Mouse (Mus musculus) frontal cortex, adult (tissue): ENCODE data around the gene Tepsin.

Source experiments
- ATAC-seq: cut with Nextera tagmentation; 2 replicates; pipeline ENCODE4 v1.9.2; 2017; ENCODE audit warnings: mild to moderate bottlenecking, moderate library complexity, mixed read lengths; ENCODE audit not compliant: low TSS enrichment

Tepsin gene

GRCm38 (mm10) chr11:120098588-120099511 lies at the start of gene Tepsin, which contains the start of gene Ndufaf8:
TSS of gene Tepsin (minus strand) at chr11:120098731.
TSS of gene Ndufaf8 (plus strand) at chr11:120098928.
- ATAC-seq, result peak; percentile 96

GRCm38 (mm10) chr11:120143708-120144497 lies 45.4 kb upstream of the Tepsin start:
- ATAC-seq, result no peak

GRCm38 (mm10) chr11:120142601-120143051 lies 44.1 kb upstream of the Tepsin start:
- ATAC-seq, result no peak

GRCm38 (mm10) chr11:120140255-120140654 lies 41.7 kb upstream of the Tepsin start:
- no peak for ATAC-seq

GRCm38 (mm10) chr11:120139309-120139731 lies 40.8 kb upstream of the Tepsin start:
- ATAC-seq, result peak; percentile 56

GRCm38 (mm10) chr11:120137625-120138004 lies 39.1 kb upstream of the Tepsin start:
- no peak for ATAC-seq

- ATAC-seq, result peak; percentile 79
Observed at GRCm38 (mm10) chr11:120136796-120137624, 38.5 kb upstream of the Tepsin start.

- ATAC-seq, result no peak
Observed at GRCm38 (mm10) chr11:120136195-120136594, 37.7 kb upstream of the Tepsin start.

GRCm38 (mm10) chr11:120134847-120135530 lies 36.5 kb upstream of the Tepsin start:
- ATAC-seq, result no peak

- no peak for ATAC-seq
Observed at GRCm38 (mm10) chr11:120134148-120134547, 35.6 kb upstream of the Tepsin start.

GRCm38 (mm10) chr11:120129281-120129680 lies 30.8 kb upstream of the Tepsin start:
- ATAC-seq, result no peak

GRCm38 (mm10) chr11:120126845-120127244 lies 28.3 kb upstream of the Tepsin start:
- ATAC-seq, result no peak

- ATAC-seq, result no peak
Observed at GRCm38 (mm10) chr11:120122126-120122525, 23.6 kb upstream of the Tepsin start.

GRCm38 (mm10) chr11:120120642-120121420 lies 22.3 kb upstream of the Tepsin start:
- ATAC-seq, result peak; percentile 78

GRCm38 (mm10) chr11:120119936-120120541 lies 21.5 kb upstream of the Tepsin start:
- ATAC-seq, result 0 out of 2 replicates have a peak, but pooled peaks have one; percentile 13

GRCm38 (mm10) chr11:120119108-120119507 lies 20.6 kb upstream of the Tepsin start:
- no peak for ATAC-seq

- ATAC-seq, result no peak
Observed at GRCm38 (mm10) chr11:120117626-120118025, 19.1 kb upstream of the Tepsin start.

GRCm38 (mm10) chr11:120114488-120115215 lies 16.1 kb upstream of the Tepsin start:
- no peak for ATAC-seq

GRCm38 (mm10) chr11:120112136-120112535 lies 13.6 kb upstream of the Tepsin start:
- no peak for ATAC-seq
